Mouse (Mus musculus) left cerebral cortex, postnatal 10 days (tissue): ENCODE measurements around the gene Dclk1. TPM values are rescaled to one million over a fixed set of nuclear protein-coding genes. Genes with fewer than 3 reads are reported as not detected.

Source experiments
- DNase-seq, 2 experiments: peaks; one replicate each; pipeline ENCODE4 v3.0.0; 2021 to 2022; ENCODE audit warnings: low spot score in 2 of 2, mixed read lengths in 1 of 2; ENCODE audit errors: extremely low spot score in 1 of 2
- intact Hi-C: fragments of 180-260 bp; cut with DNase I; formaldehyde crosslinking; loops from one replicate; pipeline ENCODE4 v1.15.1; 2025
- total RNA-seq, 2 experiments: library from RNA; stranded (reverse); gene quantifications; 2 replicates each; pipeline ENCODE4 v1.2.3; 2021

The Dclk1 gene
- total RNA-seq, 2 experiments from 2014 or later, result 970 to 973 TPM

DNA sequence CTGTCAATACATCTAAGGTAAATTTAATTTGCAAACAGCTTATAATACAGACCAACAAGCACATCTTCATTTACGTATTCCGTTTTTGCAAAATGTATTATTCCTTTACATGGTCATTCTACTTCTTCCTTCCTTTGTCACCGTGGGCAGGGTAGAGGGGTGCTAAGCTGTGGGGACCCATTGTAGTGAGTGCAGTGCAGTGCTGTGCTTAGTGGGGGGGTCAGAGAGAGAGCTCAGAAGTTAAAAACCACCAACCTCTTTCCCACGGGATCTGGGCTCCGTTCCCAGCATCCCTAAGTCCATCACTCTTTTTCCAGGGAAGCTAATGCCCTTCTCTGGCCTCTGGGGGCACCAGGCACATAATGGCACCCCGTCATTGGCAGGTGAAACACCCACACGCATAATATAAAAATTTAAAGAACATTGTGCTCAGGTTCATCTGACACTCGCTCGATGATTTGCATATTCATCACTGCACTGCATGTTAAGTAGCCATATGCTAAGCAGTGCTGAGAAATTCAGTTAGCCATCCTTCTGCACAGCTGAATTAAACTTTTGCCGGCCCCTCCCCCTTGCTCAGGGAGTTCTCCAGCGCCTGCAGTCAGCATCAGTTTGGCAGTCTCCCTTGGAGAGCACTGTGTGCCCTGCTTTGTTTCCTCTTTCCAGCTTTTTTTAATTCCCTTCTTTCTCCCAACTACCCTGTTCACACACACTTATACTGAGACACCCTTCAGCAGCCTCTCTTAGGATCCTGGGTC is 181.7 kb downstream of the Dclk1 start:
- intact Hi-C loops, result loop anchor here (5.0 kb wide), 1 partner anchor 38 kb away; no protein-coding TSS in a partner anchor
- peak; percentile 79 to 86 for DNase-seq

DNA sequence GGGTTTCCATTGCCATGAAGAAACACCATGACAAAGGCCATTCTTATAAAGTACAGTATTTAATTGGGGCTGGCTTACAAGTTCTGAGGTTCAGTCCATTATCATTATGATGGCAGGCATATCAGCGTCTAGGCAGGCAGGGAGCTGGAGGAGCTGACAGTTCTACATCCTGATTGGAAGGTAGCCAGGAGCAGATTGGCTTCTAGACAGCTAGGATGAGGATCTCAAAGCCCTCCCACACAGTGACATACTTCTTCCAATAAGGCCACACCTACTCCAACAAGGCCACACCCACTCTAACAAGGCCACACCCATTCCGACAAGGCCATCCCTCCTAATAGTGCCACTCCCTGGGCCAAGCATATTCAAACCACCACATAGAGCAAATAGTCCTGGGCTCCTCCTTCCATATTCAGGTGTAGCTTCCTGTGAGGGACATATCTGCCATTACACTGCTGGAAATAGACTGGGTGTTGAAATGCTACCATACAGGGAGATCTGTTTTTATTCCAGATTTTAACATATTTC is 187.9 kb downstream of the Dclk1 start:
- intact Hi-C loops, result no loop called here
- no peak for DNase-seq

DNA sequence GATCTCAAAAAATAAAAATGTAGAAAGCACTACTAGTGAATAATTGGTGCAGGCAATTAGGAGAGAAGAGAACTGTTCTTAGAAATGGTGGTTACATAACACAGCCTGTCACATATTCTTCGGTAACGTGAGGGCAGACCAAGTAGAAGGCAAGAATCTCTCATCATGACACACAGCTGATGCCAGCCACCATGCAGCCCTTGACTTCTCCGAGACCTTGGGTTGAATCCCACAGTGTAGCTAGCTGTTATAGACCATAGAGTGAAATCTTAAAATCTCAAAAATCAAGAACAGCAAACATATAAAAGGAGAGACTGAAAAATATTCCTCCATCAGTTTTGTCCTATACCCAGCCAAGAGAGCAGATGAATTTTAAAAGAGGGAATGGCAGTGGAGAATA is 189.1 kb downstream of the Dclk1 start:
- DNase-seq, result no peak
- intact Hi-C loops, result no loop called here

DNA sequence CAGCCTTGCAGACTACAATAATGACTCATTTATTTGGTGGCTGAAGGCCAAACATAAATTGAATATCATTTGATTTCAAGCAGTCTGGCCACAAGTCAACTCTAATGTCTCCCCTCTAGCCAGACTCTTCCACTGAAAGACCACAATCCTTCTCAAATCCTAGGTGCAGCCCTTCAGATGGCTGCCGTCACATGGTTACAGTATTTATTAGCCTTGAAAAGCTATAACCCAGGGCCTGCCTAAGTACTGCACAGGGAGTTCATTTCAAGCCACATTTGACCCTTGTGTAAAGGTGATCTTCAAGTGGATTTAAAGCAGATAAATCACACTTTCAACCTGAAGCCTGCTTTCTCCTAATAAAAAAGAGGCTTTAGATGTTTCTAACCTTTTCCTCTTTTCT is 192.1 kb downstream of the Dclk1 start:
- no peak for DNase-seq
- intact Hi-C loops, result no loop called here

DNA sequence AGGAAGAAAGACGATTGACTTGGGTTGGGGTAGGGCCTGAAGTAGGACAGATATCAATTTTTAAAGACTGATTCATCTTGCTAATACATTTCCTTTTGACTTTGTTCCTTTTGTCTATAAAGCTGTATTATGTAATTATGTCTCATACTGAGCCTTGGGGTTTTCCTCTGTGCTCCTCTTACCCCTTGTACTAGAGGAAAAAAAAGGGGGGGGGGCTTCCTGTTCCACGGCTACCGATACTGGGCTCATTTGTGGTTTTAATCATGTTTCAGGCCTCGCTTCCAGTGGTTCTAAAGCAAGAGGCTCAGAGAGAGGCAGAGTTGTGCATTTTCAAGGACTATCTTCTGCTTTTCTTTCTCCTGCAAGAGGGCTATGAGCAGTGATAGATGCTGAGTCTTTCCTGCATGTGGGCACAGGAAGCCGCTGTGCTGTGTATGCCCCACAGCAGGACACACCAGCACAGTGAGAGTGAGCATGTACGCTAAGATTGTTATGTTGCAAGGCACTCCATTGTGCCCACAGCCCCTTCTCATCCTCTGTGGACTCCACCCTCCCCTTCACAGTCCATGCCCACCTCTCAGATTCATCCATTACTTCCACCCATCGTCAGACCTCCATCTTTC is 196.8 kb downstream of the Dclk1 start:
- DNase-seq, result no peak
- intact Hi-C loops, result no loop called here

DNA sequence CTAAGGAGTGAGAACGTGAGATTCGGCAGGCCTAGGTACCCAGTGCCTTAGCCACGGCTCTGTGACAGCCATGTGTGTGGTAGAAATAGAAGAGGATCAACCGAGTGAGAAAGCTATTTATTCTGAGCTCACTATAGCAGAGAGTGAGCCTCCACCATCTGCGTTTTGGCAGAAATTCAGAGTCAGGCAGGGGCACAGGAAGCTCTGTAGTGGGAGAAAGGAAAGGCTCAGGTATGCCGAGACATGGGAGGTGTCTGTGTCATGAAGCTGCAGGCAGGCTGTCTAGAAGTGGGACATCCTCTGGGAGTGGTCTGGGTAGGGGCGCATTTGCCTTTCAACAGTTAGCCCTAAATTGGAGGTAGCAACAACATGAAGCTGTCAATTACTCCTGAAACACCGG is 198.2 kb downstream of the Dclk1 start:
- DNase-seq, result no peak
- intact Hi-C loops, result no loop called here

DNA sequence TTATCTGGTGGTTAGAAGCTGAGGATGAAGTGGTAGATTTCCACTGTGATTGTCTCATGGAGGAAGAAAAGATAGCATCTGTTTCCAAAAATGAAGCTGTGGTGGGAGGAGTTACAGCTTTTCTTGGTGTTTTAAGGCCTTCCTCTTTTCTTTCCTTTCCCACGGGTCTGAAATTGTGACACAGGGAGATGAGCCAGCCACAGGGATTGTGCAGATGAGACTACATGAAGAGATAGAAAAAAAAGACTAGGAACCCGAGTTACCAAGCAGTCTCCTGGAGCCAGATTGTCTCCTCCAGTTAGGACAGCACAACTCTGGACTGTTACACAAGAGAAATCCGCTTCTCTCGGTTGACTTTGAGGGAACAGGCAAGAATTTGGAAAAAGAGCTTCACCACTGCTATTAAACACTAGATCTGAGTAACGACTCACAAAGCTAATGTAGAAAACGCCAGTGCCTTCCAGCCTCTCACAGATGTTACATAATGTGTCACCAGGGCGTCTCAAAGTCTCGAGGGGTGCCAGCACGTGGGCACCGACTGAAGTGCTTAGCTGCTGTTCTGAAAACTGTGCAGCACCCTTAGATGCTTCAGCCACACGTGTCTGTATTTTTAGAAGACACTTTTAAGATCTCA is 200.0 kb downstream of the Dclk1 start:
- no peak for DNase-seq
- intact Hi-C loops, result no loop called here

DNA sequence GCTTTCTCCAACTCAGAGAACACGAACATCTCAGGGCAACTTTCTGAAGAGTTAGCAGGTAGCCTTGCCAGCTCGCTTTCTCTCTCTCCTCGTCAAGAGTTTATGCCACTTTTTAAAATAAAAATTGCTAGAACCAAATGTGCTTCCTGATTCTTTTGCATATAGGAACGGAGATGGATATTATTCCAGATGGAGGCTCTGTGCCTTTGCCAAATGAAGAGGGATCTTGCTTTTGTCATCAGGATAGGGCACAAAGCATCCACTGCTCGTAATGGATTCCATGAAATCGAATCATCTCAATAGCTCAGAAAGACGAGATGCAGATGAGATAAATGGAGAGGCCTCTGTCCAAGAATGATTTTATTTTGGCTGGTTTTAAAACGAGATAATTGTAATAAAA is 201.1 kb downstream of the Dclk1 start:
- intact Hi-C loops, result no loop called here
- no peak for DNase-seq

DNA sequence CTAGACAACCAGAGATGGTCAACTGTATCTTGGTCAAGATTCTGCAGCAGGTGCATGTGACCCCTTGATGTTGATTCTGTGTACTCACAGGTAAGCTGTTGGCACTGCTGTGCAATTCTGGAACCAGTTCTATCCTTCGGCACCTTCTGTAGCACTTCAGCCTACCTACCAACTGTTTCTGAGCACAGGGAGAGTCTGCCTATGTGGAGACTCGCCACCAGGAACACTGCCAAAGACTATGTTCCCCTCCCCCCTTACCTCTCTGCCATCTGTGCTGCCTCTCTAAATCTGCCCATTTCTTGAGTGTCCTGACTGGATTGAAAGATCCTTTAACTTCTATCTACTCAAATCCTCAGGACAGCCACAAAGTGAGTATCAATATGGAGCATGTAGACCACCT is 201.6 kb downstream of the Dclk1 start:
- no peak for DNase-seq
- intact Hi-C loops, result no loop called here

DNA sequence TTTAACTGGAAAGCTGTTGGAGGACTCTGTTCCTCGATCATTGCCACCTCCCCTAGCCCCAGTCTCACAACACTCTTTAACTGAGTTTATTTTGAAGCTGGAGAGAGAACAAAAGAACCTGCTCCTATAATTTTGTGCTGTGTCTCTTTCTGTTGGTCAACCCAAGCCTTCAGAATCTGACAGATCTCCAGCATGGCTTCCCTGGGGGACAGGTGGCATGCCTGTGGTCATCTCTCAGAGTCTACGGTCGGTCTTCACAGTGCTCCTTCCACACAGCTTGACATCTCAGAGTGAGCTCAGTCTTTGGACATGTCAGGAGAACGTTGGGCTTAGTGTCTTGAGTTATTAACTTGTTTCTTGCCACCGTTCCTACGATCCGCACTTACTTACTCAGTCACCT is 204.5 kb downstream of the Dclk1 start:
- intact Hi-C loops, result no loop called here
- no peak for DNase-seq

DNA sequence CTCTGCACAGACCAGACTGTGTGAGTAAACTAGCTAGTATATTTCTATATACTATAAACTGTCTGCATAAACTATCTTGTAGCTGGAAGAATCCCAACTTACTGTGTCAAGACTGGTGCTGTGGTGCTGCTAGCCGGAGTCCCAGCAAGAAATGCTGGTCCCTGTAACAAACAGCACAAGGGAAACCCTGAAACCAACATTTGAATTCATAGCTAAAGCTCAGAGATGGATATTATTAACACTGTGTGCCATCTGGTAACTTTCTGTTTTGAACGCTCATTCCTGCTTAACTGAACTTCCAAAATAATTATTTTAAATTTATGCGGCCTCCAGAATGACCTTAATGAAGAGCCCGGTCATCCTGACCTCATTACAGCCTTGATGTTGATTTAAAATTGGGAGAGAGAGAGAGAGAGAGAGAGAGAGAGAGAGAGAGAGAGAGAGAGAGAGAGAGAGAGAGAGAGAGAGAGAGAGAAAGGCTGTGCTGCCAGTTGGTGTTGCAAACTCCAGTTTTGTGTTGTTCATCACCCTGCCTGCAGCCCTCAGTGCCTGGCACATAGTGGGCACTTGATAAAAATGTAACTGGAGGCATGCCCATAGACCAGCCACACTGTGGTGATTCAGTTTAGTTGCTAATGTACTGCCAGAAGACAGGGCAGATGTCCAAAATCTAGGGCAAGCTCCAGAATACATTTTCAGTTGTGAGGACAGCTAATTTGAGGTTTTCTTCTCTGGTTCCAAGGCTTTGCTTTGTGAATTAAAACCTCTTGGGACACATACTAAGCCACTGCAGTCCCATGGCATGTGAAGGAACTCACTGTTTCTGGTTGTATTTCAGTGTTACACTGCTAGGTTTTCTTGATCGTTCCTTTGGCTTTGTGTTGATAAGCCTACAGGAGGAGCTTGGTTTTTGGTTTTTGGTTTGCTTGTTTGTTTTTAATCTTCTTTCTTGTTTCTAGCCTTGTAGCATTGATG is 205.6 kb downstream of the Dclk1 start:
- intact Hi-C loops, result no loop called here
- DNase-seq, result peak; percentile 61 to 92

DNA sequence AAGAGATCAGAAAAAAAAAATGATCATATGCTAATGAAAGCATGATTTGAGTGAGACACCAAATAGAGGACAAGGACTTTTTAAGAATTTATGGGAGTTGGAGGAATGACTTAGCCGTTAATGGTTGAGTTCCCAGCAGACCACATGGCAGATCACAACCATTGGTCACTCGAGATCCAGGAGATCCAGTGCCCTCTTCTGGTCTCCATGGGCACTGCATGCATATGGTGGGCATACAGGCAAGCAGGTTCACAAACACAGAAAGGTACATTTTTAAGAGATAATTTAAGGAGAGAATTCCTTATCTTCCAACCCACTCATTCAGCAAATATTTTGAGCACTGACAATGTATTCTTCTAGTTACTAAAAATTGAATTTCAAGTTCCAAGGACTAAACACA is 207.0 kb downstream of the Dclk1 start:
- DNase-seq, result no peak
- intact Hi-C loops, result no loop called here

DNA sequence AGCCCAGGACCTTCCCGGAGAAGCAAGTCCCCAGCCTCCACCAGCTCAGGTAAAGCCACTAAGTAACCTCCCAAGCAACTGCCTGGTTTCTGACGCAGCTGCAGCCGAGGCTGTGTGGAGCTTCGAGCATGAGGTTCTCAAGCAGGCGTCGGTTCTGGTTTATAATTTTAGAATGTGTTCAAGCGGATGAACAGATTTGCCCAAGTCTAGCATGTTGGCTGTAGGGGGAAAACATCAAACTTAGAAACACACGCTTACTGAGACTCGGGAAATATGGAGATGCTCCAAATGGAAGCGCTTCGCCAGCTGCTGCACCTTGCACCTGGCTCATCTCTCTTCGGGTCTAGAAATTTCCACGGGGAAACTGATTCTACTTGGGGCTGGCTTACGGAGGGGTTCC is 208.9 kb downstream of the Dclk1 start:
- intact Hi-C loops, result no loop called here
- peak in 1 of 2 experiments; percentile 29 for DNase-seq

DNA sequence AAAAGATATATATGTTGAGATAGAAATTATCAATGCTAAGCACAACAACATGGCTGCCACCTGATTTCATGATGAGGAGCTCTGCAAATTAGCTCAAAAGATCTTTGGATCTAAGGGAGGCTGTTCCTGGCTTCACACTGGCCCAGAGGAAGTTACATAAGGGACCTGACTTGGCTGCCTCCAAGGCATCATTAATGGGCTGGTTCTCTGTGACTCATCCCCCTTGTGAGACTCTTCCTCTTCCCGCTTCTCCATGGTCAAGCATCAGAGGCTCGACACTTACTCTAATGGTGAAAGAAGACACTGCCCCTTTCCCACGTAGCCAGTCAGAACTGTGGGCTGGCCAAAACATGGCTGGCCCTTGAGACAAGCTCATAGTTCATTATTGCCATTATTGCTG is 209.7 kb downstream of the Dclk1 start:
- DNase-seq, result no peak
- intact Hi-C loops, result no loop called here

DNA sequence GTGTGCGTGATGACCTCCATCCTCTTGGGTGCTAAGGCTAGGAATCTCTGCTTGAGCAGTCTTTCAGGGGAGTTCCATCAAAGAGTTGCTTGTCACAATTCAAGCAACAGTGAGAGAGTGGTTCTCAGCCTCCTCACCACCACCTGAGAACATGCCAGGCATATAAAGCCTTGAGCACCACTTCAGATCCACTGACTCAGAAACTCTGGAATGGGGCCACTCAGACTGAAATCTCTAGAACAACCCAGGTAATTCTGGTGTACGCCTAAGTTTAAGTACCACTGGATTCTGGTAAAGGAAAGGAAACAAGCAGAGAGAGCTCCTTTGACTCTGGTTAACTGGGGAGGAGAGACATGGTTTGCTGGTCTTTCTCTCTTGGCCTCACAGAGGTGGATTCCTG is 210.3 kb downstream of the Dclk1 start:
- intact Hi-C loops, result no loop called here
- DNase-seq, result no peak

DNA sequence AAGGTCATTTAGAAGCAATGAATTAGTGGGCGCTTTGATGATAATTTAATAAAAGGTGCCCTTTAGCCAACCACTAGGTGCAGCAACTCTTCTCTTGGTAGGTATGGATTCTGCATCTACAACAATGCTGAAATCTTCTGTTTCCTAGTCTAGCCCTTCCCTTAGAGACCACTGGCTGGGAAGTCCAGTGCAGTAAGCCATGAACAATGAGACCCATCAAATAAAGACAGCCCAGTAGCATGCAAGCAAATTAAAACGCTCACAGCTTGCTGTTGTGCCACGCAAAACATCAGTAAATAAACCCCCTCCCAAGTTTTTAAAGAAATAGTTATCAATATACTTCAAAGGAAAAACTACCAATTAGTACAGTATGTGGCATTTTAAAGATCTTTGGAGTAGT is 218.9 kb downstream of the Dclk1 start:
- intact Hi-C loops, result loop anchor here (5.0 kb wide), 1 partner anchor 39 kb away; no protein-coding TSS in a partner anchor
- DNase-seq, result no peak

DNA sequence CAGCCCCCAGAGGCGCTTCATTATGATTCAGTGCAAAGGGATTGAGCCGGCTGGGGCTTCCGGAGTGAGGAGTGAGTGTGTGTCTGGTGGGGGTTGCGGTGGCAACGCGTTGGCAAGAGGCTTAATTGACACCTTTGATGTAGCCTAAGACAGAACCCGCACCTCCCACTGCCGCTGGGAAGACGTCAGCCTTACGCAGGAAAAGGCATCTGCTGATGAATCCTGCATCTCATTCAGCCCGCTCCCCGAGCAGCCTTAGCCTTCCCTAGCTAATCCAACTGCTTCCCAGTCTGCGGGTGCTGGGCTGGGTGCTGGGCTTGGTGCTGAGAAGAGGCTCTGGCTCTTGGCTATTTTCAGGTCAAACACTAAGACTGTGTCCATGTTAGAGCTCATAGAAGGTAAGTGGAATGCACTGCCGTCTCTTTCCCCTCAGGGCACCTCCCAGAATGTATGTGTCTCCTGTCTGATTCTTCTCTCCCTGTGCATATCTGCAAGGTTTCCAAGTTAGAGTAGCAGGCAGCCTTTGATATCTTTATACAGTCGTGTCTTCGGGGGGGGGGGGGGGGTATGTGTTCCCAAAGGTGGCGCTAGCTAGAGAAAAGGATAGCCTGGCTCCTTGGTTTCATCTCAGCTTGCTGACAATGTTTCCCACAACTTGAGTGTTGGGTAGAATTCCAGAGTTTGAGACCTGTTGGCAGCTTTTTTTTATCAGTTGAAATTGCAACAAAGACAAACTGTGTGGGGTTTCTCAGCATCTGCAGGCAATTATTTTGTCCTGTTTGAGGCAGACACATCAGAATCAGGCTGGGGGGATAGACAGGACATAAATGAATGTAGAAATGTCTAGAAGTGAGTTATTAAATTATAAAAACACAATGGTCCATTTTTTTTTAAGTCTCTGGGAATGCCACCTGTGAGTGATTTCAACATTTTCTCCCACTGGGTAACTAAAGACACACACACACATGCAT is 219.8 kb downstream of the Dclk1 start:
- intact Hi-C loops, result loop anchor here (5.0 kb wide), 1 partner anchor 40 kb away; no protein-coding TSS in a partner anchor

More for the DNA sequence above, 219.8 kb downstream of the Dclk1 start:
- DNase-seq, result peak; percentile 87 to 90
